Mouse (Mus musculus): ENCODE measurements at regions not wholly inside any gene's neighbourhood (a gene's known extent, or its start where the extent isn't known, plus 50 kb on each side); places are given as distances from the start of the nearest gene placed in this dataset.

DNA sequence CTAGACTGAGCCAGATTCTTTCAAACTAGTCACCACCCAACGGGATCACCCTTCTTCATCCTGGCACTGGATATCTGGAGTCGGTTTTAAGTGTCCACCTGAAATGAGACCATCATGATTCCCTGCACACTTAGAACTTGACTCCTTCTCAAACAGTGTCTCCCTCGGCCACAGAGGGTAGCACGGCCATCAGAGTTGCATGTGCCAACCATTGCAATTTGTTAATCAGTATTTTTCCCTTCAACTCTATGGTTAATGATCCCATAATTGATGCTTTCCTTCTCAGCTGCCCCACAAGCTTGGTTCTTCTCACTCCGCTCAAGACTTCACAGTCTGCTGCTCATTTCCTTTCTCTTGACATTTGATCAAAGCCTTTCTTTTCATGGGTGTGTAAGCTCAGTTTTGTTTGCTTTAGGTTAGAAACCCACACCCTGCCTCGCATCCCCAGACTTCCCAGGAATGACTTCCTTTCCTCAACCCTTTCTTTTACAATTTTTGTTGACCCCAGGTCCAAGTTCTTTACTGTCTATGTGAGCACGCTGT lies 253.0 kb upstream of the Fam19a5 start:
- DNase-seq: no peak

DNA sequence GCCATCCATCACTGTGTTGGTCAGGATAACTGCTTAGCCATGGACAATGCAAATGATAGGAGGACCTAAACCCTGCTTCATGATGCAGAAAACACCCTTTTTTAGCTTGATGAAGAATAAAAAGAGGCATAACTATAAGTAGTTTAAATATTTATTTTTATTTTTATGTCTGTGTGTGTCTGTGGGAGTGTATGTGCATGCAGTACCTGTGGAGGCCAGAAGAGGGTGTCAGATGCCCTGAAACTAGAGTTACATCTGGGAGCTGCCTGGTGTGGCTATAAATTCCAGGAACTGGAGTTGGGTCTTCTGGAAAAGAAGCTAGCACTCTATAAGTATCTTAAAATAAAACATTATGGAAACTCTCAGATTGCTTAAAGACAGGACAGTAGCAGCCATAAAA lies 224.2 kb upstream of the Fam19a5 start:
- DNase-seq: no peak

DNA sequence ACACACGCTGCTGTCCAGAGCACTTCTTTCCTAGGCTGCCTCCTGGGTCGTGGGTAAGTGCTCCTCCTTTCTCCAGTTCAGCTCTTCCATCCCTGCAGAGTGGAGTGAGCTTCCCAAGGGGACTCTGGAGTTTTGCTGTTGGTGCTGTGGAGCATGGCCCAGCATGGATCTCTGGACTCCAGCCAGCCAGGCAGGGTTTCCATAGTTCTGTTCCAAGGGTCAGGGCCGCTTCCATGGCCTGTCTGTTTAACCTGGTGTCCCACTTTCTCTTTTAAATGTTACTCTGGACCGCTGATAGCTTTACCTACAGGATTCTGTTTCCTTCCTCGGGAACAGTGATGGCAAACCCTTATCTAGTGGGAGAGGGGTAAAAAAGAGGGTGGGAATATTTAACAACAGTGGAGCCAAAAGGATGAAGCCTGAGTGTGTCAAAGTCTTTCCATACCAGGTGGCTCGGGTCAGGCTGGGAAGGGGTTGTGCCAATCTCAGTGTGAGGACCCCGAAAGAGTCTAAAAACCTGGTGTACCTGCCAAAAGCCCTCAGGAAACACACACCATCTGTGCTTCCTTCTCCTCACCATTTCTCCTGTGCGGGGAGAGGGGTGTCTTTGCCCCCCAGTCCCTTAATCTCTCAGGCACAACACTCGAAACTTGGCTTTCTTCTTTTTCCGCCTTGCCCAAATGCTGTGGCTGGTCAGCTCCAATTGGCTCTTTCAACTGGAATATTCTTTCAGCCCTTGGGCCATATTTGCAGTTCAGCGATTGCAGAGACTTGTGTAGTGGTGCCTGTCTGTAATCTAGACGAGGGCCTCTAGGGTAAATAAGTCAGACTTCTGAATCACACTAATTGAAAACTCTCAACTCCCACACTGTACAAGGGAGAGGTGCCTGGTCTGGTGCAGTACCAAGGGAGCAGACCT lies 222.8 kb upstream of the Fam19a5 start:
- no peak for DNase-seq

DNA sequence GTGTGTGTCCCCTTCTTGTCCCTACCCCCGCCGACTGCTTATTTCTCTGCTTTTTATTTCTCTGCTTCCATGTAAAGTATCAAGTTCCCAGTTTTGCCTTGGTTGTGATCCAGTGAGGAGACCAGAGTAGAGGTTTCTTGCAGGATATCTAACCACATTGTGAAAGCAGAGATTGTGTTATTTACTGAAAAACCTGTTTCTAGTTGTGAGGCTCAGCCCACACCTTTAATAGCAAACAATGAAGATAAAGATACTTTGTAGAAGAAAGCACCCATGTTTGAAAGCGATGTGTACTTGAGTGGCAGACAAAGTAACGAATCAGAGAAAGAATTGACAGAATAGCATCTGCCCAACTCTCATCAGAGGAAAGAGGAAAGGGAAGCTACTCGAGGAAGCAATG lies 218.7 kb upstream of the Fam19a5 start:
- DNase-seq: no peak

DNA sequence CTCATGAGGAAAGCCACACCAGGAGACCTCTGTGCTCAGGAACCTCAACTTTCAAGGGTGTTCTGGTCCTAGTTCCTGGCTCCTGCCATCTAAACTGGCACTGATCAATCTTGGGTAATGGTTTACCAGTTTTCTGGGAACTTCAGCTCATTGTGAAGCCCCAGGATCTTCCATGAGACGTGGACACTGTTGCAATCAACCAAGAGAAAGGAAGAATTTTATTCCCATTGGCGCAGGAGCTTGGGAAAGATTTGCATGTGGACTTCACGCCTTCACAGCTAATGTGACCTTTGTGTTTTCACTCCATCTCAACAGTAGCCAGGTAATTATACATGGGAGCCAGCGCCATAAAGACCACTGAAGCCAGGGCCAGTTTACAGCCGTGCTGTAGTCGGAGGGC lies 217.8 kb upstream of the Fam19a5 start:
- DNase-seq: no peak

DNA sequence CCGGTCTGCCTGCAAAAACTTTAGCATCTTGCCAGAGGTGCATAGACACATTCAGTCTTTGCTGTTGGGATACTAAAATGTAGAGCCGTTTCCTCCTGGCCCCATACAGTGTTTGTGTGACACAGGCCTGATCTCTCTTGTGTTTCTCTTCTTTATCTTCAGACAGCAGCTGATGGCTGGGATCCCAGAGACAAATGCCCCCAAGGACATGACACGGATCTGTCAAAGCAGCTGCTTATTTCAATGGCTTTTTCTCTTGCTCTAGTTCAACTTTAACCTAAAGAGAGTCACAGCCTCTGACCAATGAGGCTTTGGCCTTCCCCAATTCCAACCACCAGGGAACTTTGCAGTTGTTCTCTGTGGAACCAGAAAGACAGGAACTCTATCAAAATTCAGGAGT lies 211.7 kb upstream of the Fam19a5 start:
- DNase-seq: no peak

DNA sequence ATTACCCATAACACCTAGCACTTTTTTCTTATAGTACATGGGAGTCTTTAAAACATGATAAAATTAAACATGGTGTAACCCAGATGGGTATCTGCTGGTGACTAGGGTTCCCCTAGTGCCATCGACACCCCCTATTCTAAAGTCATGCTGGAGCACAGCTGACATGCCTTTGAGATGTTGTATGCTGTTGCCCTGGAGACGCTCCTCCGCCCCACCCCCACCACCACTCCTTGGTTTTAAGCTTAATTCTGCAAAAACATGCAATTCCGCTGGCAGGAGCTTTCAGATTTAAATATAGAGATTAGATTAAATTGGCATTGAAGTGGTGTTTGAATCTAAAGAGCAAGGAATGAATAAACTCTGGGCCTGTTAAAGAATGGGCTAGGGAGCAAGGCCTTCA lies 210.6 kb upstream of the Fam19a5 start:
- no peak for DNase-seq

DNA sequence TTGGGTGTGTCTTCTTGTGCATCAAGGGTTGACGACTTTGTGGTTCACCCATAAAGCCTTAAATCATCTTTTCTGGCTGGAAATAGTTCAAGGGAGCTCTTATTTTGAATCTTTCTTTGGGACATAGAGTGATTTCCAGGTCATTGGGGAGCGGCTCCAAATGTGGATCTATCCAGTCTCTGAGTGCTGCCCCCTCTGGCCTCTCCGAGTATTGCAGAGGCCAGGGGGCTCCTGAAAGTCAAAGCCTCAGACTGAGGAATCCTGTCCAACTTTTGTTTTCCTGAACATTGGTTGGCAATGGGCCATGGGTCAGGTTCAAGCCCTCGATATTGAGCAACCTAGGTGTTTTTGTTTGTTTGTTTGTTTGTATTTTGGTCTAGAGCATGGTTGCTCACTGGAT lies 209.7 kb upstream of the Fam19a5 start:
- no peak for DNase-seq

DNA sequence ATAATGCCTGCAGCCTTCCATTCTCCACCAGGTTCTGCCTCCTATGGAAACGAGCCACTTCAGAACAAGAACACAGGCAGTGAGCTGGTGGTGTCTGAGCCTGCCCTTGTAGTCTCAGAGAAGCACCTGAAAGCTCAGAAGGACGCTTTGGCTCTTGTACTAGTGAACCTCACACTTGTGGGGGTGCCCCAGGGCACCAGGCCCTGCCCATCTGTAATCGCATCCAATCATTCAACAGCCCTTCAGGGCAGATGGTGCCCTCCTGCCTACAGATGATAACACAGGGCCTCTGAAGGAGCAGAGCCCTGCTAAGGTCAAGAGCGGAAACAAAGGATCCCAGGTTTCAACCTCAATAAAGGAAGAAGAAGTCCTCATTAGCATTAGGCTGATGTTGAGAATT lies 208.8 kb upstream of the Fam19a5 start:
- no peak for DNase-seq

DNA sequence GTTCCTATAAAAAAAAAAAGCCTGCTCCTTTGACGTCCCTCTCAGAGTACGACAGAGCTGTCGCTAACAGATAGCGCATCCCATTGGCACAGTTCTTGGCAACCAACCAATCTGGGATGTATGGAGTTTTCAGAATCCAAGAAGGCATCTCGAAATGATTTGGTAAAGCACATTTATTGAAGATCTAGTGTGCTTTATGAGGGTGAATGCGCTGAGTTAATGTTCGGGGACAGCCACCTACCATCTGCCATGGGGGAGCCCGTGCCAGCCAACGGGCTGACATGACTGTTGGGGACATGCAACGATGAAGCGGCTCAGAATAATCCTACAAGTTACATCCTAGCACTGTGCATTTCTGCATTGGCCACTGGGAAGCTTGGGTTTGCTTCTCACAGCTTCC lies 208.4 kb upstream of the Fam19a5 start:
- DNase-seq: peak; percentile 58

DNA sequence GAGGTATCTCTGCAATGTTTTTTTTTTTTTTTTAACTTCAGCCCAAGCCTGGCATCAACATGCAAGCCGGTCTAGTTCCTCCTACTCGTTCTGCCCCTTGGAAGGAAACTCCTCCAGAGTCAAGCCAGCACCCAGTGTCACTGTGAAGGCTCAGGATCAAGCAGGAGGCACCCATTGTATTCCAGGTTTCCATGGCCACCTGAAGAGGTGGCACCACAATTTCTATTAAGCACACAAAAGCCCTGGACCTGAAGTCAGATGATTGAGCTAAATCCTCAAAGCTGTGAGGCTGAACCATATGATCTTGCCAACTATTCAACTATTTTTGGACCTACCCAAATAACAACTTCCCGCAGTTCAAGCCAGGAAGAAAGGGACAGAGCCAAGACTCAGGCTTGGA lies 204.2 kb upstream of the Fam19a5 start:
- DNase-seq: no peak

DNA sequence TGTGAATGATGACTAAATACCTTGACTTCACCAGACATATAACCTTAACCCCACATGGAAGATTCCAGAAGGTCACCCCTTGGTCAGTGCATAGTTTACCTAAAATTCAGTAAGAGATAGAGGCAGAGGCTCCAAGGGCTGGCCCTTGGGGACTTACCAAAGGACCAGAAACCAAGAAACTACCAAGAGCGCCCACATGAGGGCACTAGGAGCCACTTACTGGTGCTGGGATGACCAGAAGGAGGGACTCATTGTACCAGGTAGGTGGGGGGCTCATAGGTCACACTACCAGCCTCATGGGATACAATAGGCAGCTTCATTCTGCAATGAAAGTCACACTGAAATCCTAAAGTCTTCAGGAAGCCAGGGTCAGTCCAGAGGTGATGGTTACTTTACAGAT lies 201.4 kb upstream of the Fam19a5 start:
- no peak for DNase-seq

DNA sequence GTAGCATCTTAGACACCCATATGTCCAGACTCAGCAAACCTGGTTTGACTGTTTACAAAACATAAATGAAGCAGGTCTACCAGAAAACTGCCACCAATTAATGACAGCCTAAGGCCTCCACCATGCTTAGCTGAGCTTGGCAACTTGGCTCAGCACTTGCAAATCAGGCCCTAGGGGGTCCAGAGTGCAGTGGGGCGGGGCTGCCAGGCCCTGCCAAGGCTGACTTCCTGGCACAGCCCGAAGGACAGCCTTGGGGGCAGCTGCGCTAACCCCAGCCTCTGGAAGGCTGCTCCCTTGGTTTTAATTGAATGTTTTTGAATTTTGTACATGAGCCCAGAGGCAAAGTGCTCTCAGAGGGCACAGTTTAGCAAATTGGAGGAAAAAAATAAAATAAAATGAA lies 198.3 kb upstream of the Fam19a5 start:
- DNase-seq: no peak

DNA sequence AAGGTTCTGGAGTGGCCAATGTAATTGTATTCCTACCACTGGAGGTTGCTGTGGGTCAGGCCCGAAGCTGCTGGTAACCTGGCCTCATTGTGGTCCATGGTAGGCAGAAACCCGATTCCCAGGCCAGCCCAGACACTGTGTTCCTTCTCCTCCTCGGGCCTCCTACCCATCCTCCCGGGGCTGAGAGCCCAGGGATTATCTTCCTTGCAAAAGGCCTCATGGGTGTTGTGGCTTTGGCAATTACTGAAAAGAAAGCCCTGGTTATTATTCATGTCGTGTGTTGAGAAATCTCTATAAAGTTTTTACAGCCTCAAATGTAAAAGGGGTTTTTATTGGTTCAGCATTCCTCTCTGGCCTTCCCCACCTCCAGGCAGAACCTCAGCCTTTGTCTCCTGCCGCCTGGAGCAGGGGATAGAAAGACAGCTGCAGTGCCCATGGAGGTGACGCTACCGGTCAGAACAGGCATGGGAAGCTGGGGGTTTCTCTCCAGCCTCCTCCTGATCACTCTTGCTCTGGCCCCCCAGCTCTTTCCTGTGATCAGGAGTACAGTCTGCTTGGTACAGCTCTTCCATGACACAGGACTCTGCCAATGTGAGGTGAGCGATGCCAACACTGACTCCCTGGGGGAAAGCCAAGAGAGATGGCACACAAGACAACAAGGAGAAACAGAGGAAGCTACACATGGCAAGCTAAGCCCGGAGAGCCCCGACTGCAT lies 194.4 kb upstream of the Fam19a5 start:
- peak; percentile 46 for DNase-seq

DNA sequence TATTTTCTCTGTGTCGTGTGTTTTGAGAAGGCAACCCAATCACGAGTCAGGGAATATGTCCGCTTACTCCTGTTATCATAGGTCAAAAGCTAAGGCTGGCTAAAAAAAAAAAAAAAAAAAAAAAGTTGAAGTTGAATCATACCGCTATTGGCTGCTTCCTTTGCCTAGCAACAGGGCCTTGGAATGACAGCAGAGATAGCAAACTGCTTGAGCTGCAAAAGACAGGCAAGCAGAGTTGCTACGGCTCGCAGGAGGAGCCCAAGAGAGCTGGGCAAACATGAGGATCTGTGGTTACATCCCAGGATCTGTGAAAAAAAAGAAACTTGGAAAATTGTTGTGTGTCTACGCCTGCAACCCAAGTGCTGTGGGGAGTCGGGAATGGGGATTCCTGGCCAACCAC lies 191.3 kb upstream of the Fam19a5 start:
- DNase-seq: no peak

DNA sequence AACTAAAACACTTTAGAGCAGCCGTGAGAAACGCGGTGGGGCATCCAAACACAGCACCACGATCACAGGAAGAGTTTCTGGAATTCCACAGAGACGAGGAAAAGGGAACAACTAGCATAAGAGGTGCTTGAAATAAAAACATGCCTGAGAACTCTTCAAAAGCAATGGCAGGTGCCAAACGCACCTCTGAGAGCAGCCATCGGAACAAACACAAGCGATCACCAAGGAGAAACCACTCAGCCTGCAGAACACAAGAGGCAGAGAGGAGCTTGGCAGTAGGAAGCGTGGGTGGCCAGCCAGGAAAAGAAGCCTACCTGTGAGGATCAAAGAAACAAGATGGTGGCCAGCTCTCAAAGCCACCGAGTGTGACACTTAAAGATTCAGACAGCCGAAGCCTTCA lies 190.2 kb upstream of the Fam19a5 start:
- no peak for DNase-seq

DNA sequence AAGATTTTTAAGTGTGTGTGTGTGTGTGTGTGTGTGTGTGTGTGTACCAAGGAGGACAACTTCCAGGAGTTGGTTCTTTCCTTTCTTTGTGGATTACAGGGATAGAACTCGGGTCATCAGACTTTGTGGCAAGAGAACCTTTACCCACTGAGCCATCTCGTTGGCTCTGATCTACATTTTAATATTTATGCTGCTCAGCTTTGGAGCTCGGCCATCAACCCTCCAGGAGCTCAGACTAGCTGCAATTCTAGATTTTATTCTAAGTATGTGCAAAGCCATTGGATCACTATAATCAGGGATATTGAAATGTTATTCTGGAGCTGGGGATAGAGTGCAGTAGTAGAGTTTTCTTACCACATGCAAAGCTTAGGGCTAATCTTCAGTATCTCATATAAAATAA lies 183.6 kb upstream of the Fam19a5 start:
- no peak for DNase-seq

DNA sequence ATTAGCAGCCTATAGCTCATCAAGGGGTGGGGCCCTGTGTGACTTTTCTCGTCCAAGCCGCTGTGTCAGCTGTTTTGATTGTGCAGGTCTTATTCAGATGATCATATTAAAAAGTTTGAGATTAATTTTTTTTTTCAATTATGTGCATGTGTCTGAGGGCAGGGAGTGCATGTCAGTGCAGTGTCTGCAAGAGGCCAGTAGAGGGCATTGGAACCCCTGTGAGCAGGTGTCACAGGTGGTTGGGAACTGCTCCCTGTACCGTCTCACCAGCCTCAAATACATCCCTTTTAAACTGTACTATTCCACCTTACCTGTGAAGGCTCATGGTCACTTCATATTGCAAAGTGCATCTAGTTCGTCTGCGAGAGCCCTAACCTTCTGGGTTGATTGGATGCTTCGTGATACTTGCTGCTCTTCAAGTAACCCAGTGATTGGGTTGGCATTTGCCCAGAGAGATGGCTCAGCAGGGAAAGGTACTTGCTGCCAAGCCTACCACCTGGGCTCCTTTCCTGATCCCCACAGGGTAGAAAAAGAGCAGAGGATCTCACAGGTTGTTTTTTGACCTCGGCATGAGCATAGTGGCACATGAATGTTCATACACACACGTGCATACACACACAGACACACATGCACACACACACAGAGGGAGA lies 178.3 kb upstream of the Fam19a5 start:
- DNase-seq: peak; percentile 25

DNA sequence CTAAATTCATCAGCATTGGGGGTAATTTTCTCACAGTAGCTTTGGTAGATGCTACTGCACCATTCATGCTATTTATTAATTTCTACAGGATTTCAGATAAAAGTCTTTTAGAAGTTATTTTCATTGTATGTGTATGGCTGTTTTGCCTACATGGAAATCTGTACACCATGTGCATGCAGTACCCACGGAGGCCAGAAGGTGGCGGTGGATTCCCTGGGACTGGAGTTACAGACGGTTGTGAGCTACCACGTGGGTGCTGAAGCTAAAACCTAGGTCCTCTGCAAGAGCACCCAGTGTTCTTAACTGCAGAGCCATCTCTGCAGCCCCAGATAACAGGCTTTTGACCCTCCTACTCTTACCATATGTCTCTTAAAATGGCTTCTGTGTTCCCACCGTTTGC lies 176.7 kb upstream of the Fam19a5 start:
- DNase-seq: no peak

DNA sequence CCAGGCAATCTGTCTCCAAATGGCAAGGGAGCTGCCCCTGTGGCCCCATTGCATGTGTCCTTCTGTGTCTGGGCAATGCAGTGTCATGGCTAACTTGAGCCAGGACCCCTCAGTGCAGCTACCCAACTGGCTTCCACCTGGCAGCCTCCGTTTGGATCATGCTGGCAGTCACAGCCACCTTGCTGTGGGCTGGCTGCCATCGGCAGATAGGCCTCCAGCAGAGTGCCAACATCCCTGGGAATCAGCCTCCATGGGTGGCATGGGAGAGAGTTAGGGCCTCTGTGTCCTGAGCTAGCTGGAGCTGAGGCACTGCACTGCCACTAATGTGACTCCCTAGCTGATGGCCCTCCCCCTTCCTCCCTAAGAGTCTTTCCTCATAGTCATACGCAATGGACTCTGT lies 174.7 kb upstream of the Fam19a5 start:
- peak; percentile 42 for DNase-seq

DNA sequence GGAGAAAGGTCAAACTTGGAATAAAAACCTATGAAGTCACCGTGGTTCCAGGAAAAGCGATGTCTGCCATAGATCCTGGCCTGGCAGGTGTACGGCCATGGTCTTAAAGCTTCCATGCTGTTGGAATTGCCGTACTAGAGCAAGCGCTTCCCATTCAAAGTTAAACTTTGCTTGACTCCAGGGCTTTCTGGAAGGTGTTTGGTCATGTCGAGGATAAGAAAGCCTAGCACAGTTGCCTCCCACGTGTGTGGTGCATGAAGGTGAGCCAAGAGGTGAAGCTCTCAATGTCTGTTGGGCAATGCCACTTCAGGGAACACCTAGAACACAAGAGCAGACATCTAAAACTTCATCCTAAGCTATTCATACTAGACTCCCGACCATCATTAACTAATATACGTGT lies 174.3 kb upstream of the Fam19a5 start:
- no peak for DNase-seq

DNA sequence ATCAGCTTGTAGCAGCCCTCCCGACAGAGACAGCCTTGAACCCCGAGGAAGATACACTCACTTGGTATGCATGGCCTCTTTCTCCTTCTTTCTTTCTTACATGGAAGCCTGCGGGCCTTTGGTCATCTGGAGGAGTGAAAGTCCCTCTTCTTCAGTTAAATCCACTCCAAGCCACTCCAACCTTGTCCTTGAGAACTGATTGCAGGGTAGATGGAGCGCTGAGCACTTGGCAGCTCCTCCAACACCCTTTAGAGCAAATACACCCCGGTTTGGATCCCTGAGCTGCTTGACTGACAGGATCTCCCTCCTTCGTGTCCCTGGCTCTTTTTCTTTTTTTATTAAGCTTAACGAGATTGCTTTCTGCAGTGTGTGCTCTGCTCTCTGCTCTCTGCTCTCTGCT lies 173.3 kb upstream of the Fam19a5 start:
- DNase-seq: no peak

DNA sequence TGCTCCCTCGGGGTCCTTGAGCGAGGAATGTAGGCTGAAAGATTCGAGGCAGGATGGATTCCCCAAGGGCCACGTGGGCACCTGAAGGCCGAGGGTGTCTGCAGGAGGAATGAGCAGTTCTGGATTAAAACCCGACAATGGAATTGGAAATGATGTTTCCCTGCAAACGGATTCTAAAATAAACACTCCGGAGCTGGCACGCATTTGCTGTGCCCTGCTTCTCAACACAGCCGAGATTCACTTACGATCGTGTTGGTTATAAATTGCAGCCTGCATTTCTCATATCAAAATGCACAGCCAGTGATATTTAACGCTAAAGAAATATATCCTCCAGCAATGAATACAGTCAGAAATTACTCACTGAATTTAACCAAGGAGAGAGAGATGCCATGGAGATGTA lies 169.4 kb upstream of the Fam19a5 start:
- no peak for DNase-seq
